7 mouse cellular contexts compared by ENCODE assay signal in genomic region chr7:105742539-105743215, GRCm38 (mm10). TPM values are rescaled to one million over a fixed set of nuclear protein-coding genes. Genes with fewer than 3 reads are reported as not detected.
DNase-seq lines count a peak whose midpoint lies in the region; ATAC-seq and TF ChIP-seq lines count a peak whose summit lies in the region.
"Not testable (repeated sequence)": the region's sequence is repeated elsewhere in the genome, so short reads cannot be mapped to it uniquely, and the experiment has no call there.

No protein-coding gene starts in this region.

- H3K9ac ChIP-seq in forebrain, embryonic 11.5 days (ENCODE audit: low read length); hindbrain, embryonic 15.5 days; limb, embryonic 12.5 days (replicated peaks); lung, embryonic 14.5 days; neural tube, embryonic 11.5 days (ENCODE audit: low read length): not testable (repeated sequence)
- peak overlapping the region; percentile 98 for H3K9ac ChIP-seq in heart, embryonic 13.5 days

- not testable (repeated sequence) for H3K9me3 ChIP-seq in forebrain, embryonic 11.5 days (ENCODE audit: control insufficient read depth, low read length); heart, embryonic 13.5 days; hindbrain, embryonic 15.5 days; limb, embryonic 12.5 days; lung, embryonic 14.5 days (ENCODE audit: low read depth, low read length); neural tube, embryonic 11.5 days (ENCODE audit: control insufficient read depth, low read length)

- peak overlapping the region; percentile 86; the same call in 1 of the 2 replicates for H3K4me2 ChIP-seq in forebrain, embryonic 11.5 days (ENCODE audit: low read depth, low read length, severe bottlenecking)
- peak overlapping the region; percentile 85 for H3K4me2 ChIP-seq in heart, embryonic 13.5 days
- peak overlapping the region; percentile 97; the same call in 1 of the 2 replicates for H3K4me2 ChIP-seq in hindbrain, embryonic 15.5 days
- H3K4me2 ChIP-seq in limb, embryonic 12.5 days: peak overlapping the region; percentile 85
- peak overlapping the region; percentile 79 for H3K4me2 ChIP-seq in lung, embryonic 14.5 days
- H3K4me2 ChIP-seq in neural tube, embryonic 11.5 days (ENCODE audit: low read depth): peak overlapping the region; percentile 86

- 90% methylated on average over 7 of the region's 7 CpGs for WGBS in forebrain, embryonic 11.5 days
- WGBS in heart, embryonic 13.5 days: 77% methylated on average over 7 of the region's 7 CpGs
- WGBS in hindbrain, embryonic 15.5 days: 88% methylated on average over 7 of the region's 7 CpGs
- 82% methylated on average over 7 of the region's 7 CpGs for WGBS in limb, embryonic 12.5 days
- WGBS in lung, embryonic 14.5 days: 80% methylated on average over 7 of the region's 7 CpGs
- 84% methylated on average over 7 of the region's 7 CpGs for WGBS in neural tube, embryonic 11.5 days

- H3K27ac ChIP-seq in cortical plate, adult 2 months (ENCODE audit: insufficient read depth, low read length); forebrain, embryonic 11.5 days (ENCODE audit: low read depth, low read length); hindbrain, embryonic 15.5 days (replicated peaks); limb, embryonic 12.5 days; lung, embryonic 14.5 days (ENCODE audit: low read depth); neural tube, embryonic 11.5 days (ENCODE audit: low read depth, low read length): not testable (repeated sequence)
- 0 out of 2 replicates have a peak overlapping the region, but pooled peaks have one; percentile 83 for H3K27ac ChIP-seq in heart, embryonic 13.5 days (replicated peaks)

- not testable (repeated sequence) for H3K27me3 ChIP-seq in forebrain, embryonic 11.5 days (ENCODE audit: control insufficient read depth, insufficient read depth, low read length); heart, embryonic 13.5 days (replicated peaks); hindbrain, embryonic 15.5 days; limb, embryonic 12.5 days; lung, embryonic 14.5 days (ENCODE audit: insufficient read depth, low read length); neural tube, embryonic 11.5 days (ENCODE audit: control insufficient read depth, insufficient read depth, low read length)

- not testable (repeated sequence) for H3K4me1 ChIP-seq in cortical plate, adult 2 months (ENCODE audit: control insufficient read depth, insufficient read depth, low read length); forebrain, embryonic 11.5 days (replicated peaks; ENCODE audit: control insufficient read depth, insufficient read depth, low read length); lung, embryonic 14.5 days (ENCODE audit: insufficient read depth); neural tube, embryonic 11.5 days (ENCODE audit: control insufficient read depth, insufficient read depth, low read length)
- H3K4me1 ChIP-seq in heart, embryonic 13.5 days: peaks cover 38% of the 10 kb centered on the region
- peaks cover 32% of the 10 kb centered on the region for H3K4me1 ChIP-seq in hindbrain, embryonic 15.5 days (replicated peaks)
- peaks cover 31% of the 10 kb centered on the region for H3K4me1 ChIP-seq in limb, embryonic 12.5 days (replicated peaks)

- not testable (repeated sequence) for ATAC-seq in forebrain, embryonic 11.5 days (replicated peaks; ENCODE audit: low FRiP score); heart, embryonic 13.5 days (ENCODE audit: extremely low read depth, insufficient number of reproducible peaks, low FRiP score, low TSS enrichment); hindbrain, embryonic 15.5 days (ENCODE audit: low FRiP score, low read depth); limb, embryonic 12.5 days (ENCODE audit: insufficient number of reproducible peaks, insufficient read depth, low FRiP score, low TSS enrichment, low read depth); lung, embryonic 14.5 days (ENCODE audit: insufficient read depth); neural tube, embryonic 11.5 days (ENCODE audit: insufficient read depth, low FRiP score, low TSS enrichment)

- TF ChIP-seq CTCF in cortical plate, adult 2 months (IDR thresholded peaks at IDR 0.05; ENCODE audit: extremely low read depth, insufficient read depth, low read length); lung, embryonic 14.5 days (IDR thresholded peaks at IDR 0.05; ENCODE audit: low read depth): not testable (repeated sequence)

- H3K4me3 ChIP-seq in cortical plate, adult 2 months (ENCODE audit: insufficient read depth, low read length): peak overlapping the region; percentile 84; the same call in 1 of the 2 replicates
- H3K4me3 ChIP-seq in forebrain, embryonic 11.5 days (ENCODE audit: low read depth, low read length); neural tube, embryonic 11.5 days (ENCODE audit: low read depth, low read length): not testable (repeated sequence)
- H3K4me3 ChIP-seq in heart, embryonic 13.5 days: peak overlapping the region; percentile 92
- H3K4me3 ChIP-seq in hindbrain, embryonic 15.5 days: peak overlapping the region; percentile 97; the same call in 1 of the 2 replicates
- peak overlapping the region; percentile 98 for H3K4me3 ChIP-seq in limb, embryonic 12.5 days (replicated peaks)
- H3K4me3 ChIP-seq in lung, embryonic 14.5 days (ENCODE audit: low read depth, low read length): peak overlapping the region; percentile 88; the same call in 1 of the 2 replicates

- not testable (repeated sequence) for DNase-seq in forebrain, embryonic 11.5 days (ENCODE audit: low spot score); lung, embryonic 14.5 days; neural tube, embryonic 11.5 days (ENCODE audit: low spot score)

- H3K36me3 ChIP-seq in forebrain, embryonic 11.5 days (ENCODE audit: control insufficient read depth, insufficient read depth, low read length); neural tube, embryonic 11.5 days (ENCODE audit: control insufficient read depth, insufficient read depth, low read length): not testable (repeated sequence)
- peaks cover 57% of the 10 kb centered on the region for H3K36me3 ChIP-seq in heart, embryonic 13.5 days
- peaks cover 29% of the 10 kb centered on the region for H3K36me3 ChIP-seq in hindbrain, embryonic 15.5 days
- peaks cover 51% of the 10 kb centered on the region for H3K36me3 ChIP-seq in limb, embryonic 12.5 days
- peaks cover 35% of the 10 kb centered on the region for H3K36me3 ChIP-seq in lung, embryonic 14.5 days (ENCODE audit: insufficient read depth)

- not testable (repeated sequence) for TF ChIP-seq POLR2A in cortical plate, adult 2 months (IDR thresholded peaks at IDR 0.05; ENCODE audit: extremely low read depth, insufficient read depth, low read length)

RNA-seq across cellular contexts. Expression of gene Taf10, which starts 1.5 kb away (rescaled TPM):
- 174 and 179 TPM in 2 replicates for polyA plus RNA-seq in cortical plate, adult 2 months (2012; rRNA removed)
- 196 and 204 TPM in 2 replicates for polyA plus RNA-seq in forebrain, embryonic 11.5 days (2014; fragmentation: Nextera tagmentation; extraction: Ambion mirVana)
- polyA plus RNA-seq in heart, embryonic 13.5 days (2015; fragmentation: Nextera tagmentation; extraction: Ambion mirVana): 120 and 134 TPM in 2 replicates
- 100 and 110 TPM in 2 replicates for polyA plus RNA-seq in hindbrain, embryonic 15.5 days (2015; fragmentation: Nextera tagmentation; extraction: Ambion mirVana)
- 170 and 173 TPM in 2 replicates for polyA plus RNA-seq in limb, embryonic 12.5 days (2016; fragmentation: Nextera tagmentation; extraction: Ambion mirVana)
- 175 and 192 TPM in 2 replicates for polyA plus RNA-seq in lung, embryonic 14.5 days (2014; fragmentation: Nextera tagmentation; extraction: Ambion mirVana)
- polyA plus RNA-seq in neural tube, embryonic 11.5 days (2014; fragmentation: Nextera tagmentation; extraction: Ambion mirVana): 183 and 191 TPM in 2 replicates

RNA-seq across cellular contexts. Expression of gene Rrp8, which starts 5.5 kb away (rescaled TPM):
- polyA plus RNA-seq in cortical plate, adult 2 months (2012; rRNA removed): 8.4 and 10.0 TPM in 2 replicates
- polyA plus RNA-seq in forebrain, embryonic 11.5 days (2014; fragmentation: Nextera tagmentation; extraction: Ambion mirVana): 40.6 and 41.4 TPM in 2 replicates
- polyA plus RNA-seq in heart, embryonic 13.5 days (2015; fragmentation: Nextera tagmentation; extraction: Ambion mirVana): 25.0 and 25.1 TPM in 2 replicates
- polyA plus RNA-seq in hindbrain, embryonic 15.5 days (2015; fragmentation: Nextera tagmentation; extraction: Ambion mirVana): 24.9 and 26.0 TPM in 2 replicates
- 43.1 and 50.8 TPM in 2 replicates for polyA plus RNA-seq in limb, embryonic 12.5 days (2016; fragmentation: Nextera tagmentation; extraction: Ambion mirVana)
- 45.2 and 48.9 TPM in 2 replicates for polyA plus RNA-seq in lung, embryonic 14.5 days (2014; fragmentation: Nextera tagmentation; extraction: Ambion mirVana)
- 37.5 and 50.7 TPM in 2 replicates for polyA plus RNA-seq in neural tube, embryonic 11.5 days (2014; fragmentation: Nextera tagmentation; extraction: Ambion mirVana)

RNA-seq across cellular contexts. Expression of gene Ilk, which starts 6.3 kb away (rescaled TPM):
- polyA plus RNA-seq in cortical plate, adult 2 months (2012; rRNA removed): 153 TPM in 2 replicates
- polyA plus RNA-seq in forebrain, embryonic 11.5 days (2014; fragmentation: Nextera tagmentation; extraction: Ambion mirVana): 221 and 242 TPM in 2 replicates
- 354 and 386 TPM in 2 replicates for polyA plus RNA-seq in heart, embryonic 13.5 days (2015; fragmentation: Nextera tagmentation; extraction: Ambion mirVana)
- 199 and 201 TPM in 2 replicates for polyA plus RNA-seq in hindbrain, embryonic 15.5 days (2015; fragmentation: Nextera tagmentation; extraction: Ambion mirVana)
- 216 and 232 TPM in 2 replicates for polyA plus RNA-seq in limb, embryonic 12.5 days (2016; fragmentation: Nextera tagmentation; extraction: Ambion mirVana)
- polyA plus RNA-seq in lung, embryonic 14.5 days (2014; fragmentation: Nextera tagmentation; extraction: Ambion mirVana): 372 and 377 TPM in 2 replicates
- polyA plus RNA-seq in neural tube, embryonic 11.5 days (2014; fragmentation: Nextera tagmentation; extraction: Ambion mirVana): 252 and 270 TPM in 2 replicates

RNA-seq across cellular contexts. Expression of gene Tpp1, which starts 9.4 kb away (rescaled TPM):
- polyA plus RNA-seq in cortical plate, adult 2 months (2012; rRNA removed): 92.3 and 93.2 TPM in 2 replicates
- 53.9 and 62.7 TPM in 2 replicates for polyA plus RNA-seq in forebrain, embryonic 11.5 days (2014; fragmentation: Nextera tagmentation; extraction: Ambion mirVana)
- polyA plus RNA-seq in heart, embryonic 13.5 days (2015; fragmentation: Nextera tagmentation; extraction: Ambion mirVana): 80.7 and 88.2 TPM in 2 replicates
- 45.7 and 46.2 TPM in 2 replicates for polyA plus RNA-seq in hindbrain, embryonic 15.5 days (2015; fragmentation: Nextera tagmentation; extraction: Ambion mirVana)
- polyA plus RNA-seq in limb, embryonic 12.5 days (2016; fragmentation: Nextera tagmentation; extraction: Ambion mirVana): 33.3 and 38.3 TPM in 2 replicates
- 73.7 and 78.2 TPM in 2 replicates for polyA plus RNA-seq in lung, embryonic 14.5 days (2014; fragmentation: Nextera tagmentation; extraction: Ambion mirVana)
- polyA plus RNA-seq in neural tube, embryonic 11.5 days (2014; fragmentation: Nextera tagmentation; extraction: Ambion mirVana): 47.5 and 54.8 TPM in 2 replicates

RNA-seq across cellular contexts. Expression of gene Dchs1, which starts 44.8 kb away (rescaled TPM):
- 4.2 and 5.2 TPM in 2 replicates for polyA plus RNA-seq in cortical plate, adult 2 months (2012; rRNA removed)
- 21.3 and 21.4 TPM in 2 replicates for polyA plus RNA-seq in forebrain, embryonic 11.5 days (2014; fragmentation: Nextera tagmentation; extraction: Ambion mirVana)
- 4.7 and 5.9 TPM in 2 replicates for polyA plus RNA-seq in heart, embryonic 13.5 days (2015; fragmentation: Nextera tagmentation; extraction: Ambion mirVana)
- polyA plus RNA-seq in hindbrain, embryonic 15.5 days (2015; fragmentation: Nextera tagmentation; extraction: Ambion mirVana): 14.3 and 14.8 TPM in 2 replicates
- 24.8 and 28.2 TPM in 2 replicates for polyA plus RNA-seq in limb, embryonic 12.5 days (2016; fragmentation: Nextera tagmentation; extraction: Ambion mirVana)
- polyA plus RNA-seq in lung, embryonic 14.5 days (2014; fragmentation: Nextera tagmentation; extraction: Ambion mirVana): 17.7 and 20.7 TPM in 2 replicates
- 21.1 and 22.3 TPM in 2 replicates for polyA plus RNA-seq in neural tube, embryonic 11.5 days (2014; fragmentation: Nextera tagmentation; extraction: Ambion mirVana)
